Mouse (Mus musculus) liver, embryonic 14.5 days (tissue): ENCODE results near the gene Tent4b. TPM values are rescaled to one million over a fixed set of nuclear protein-coding genes. Genes with fewer than 3 reads are reported as not detected.

Experiments
- ATAC-seq: fragments of 200-750 bp; cut with Nextera tagmentation; 2 replicates; pipeline ENCODE4 v1.8.0; 2017; ENCODE audit warnings: moderate number of reproducible peaks, mild to moderate bottlenecking, moderate library complexity; ENCODE audit not compliant: insufficient read depth
- DNase-seq, 3 experiments: peaks; one replicate each; pipeline ENCODE4 v3.0.0-alpha.2; 2012 to 2013; ENCODE audit warnings: low read depth in 3 of 3, low spot score in 3 of 3
- H3K27ac ChIP-seq: fragments of 300-500 bp; sonication (generic); 2 replicates; pipeline ENCODE4 v1.5.1; 2014; ENCODE audit warnings: moderate library complexity, mild to moderate bottlenecking, control low read depth, inconsistent platforms
- H3K27me3 ChIP-seq: fragments of 300-500 bp; sonication (generic); 2 replicates; pipeline ENCODE4 v1.6.1; 2014; ENCODE audit warnings: mild to moderate bottlenecking, low read length, moderate library complexity; ENCODE audit not compliant: control insufficient read depth, insufficient read depth
- H3K36me3 ChIP-seq: fragments of 300-500 bp; sonication (generic); replicated peaks from 2 replicates; pipeline ENCODE4 v1.6.1; 2014; ENCODE audit warnings: low read depth; ENCODE audit not compliant: control insufficient read depth, insufficient read depth
- H3K4me1 ChIP-seq, 2 experiments: fragments of 200-500 bp in 1 of 2; fragments of 300-500 bp in 1 of 2; sonication (generic) in 1 of 2; replicated peaks; 2 replicates each; pipeline ENCODE4 v1.6.1; 2012 to 2014; ENCODE audit warnings: antibody characterized with exemption in 1 of 2, inconsistent platforms in 1 of 2, low read length in 1 of 2; ENCODE audit not compliant: control insufficient read depth in 2 of 2, insufficient read depth in 2 of 2
- H3K4me2 ChIP-seq: fragments of 300-500 bp; sonication (generic); 2 replicates; pipeline ENCODE4 v1.6.1; 2014; ENCODE audit warnings: low read depth, mild to moderate bottlenecking, control low read depth, moderate library complexity
- H3K4me3 ChIP-seq, 2 experiments: fragments of 200-500 bp in 1 of 2; fragments of 300-500 bp in 1 of 2; sonication (generic) in 1 of 2; 2 replicates each; pipeline ENCODE4 v1.5.1; 2012 to 2014; ENCODE audit warnings: low read depth in 2 of 2, low read length in 2 of 2, mild to moderate bottlenecking in 2 of 2, control low read depth in 1 of 2, inconsistent platforms in 1 of 2, moderate library complexity in 1 of 2; ENCODE audit not compliant: insufficient read depth in 1 of 2
- H3K9ac ChIP-seq: fragments of 300-500 bp; sonication (generic); replicated peaks from 2 replicates; pipeline ENCODE4 v1.6.1; 2014; ENCODE audit warnings: mild to moderate bottlenecking, control low read depth, moderate library complexity
- H3K9me3 ChIP-seq: fragments of 300-500 bp; sonication (generic); 2 replicates; pipeline ENCODE4 v1.6.1; 2016; ENCODE audit warnings: low read length, mixed read lengths; ENCODE audit not compliant: control insufficient read depth
- CTCF ChIP-seq: IDR thresholded peaks from 2 replicates; pipeline ENCODE4 v1.5.1; 2016; ENCODE audit warnings: antibody characterized with exemption, low read depth, control low read depth
- EP300 ChIP-seq: IDR thresholded peaks from 2 replicates; pipeline ENCODE4 v1.6.1; 2016; ENCODE audit warnings: antibody characterized with exemption, low read depth
- WGBS: fragments of 180-500 bp; shearing (Covaris S2); extraction: QIAGEN DNeasy Blood & Tissue Kit; methylation state at CpG from one replicate; pipeline ENCODE4 v1.1.7; 2014; ENCODE audit not compliant: insufficient replicate concordance; 5-methylcytosine and 5-hydroxymethylcytosine counted together
- polyA plus RNA-seq, 2 experiments: library from polyadenylated mRNA; depleted of rRNA in 1 of 2; stranded (reverse) in 1 of 2; unstranded in 1 of 2; fragments of >200 nt; fragmentation: Nextera tagmentation in 1 of 2; extraction: Ambion mirVana in 1 of 2; gene quantifications; 2 replicates each; pipeline versions ENCODE4 v1.2.1 to v1.2.3; 2012 to 2014

The Tent4b gene
- polyA plus RNA-seq, 2 experiments = 4.3 to 9.2 TPM

DNA sequence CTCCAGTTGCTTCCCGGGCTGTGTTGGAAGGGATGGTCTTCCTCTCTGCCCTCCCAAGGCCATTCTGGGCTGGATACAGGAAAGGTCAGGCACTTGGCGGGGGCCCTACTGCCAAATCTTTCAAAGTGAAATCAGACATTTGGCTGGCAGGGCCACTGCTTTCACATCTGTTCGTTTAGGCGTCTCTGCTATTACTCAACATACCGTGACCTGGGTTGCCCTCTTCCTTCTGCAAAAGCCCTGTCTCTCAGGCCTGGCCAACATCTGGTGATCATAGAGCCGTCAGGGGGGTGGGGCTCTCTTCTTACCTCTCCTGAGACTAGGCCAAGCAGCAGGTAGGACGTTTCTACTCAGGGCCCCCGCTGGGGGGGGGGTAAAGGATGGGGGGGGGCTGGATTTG, 83.7 kb downstream of the Tent4b start:
- no peak overlapping the region for H3K4me3 ChIP-seq
- H3K9me3 ChIP-seq = no peaks in the 10 kb centered on the region
- H3K27ac ChIP-seq = no peak overlapping the region
- TF ChIP-seq CTCF = no peak
- TF ChIP-seq EP300 = no peak
- no peak for DNase-seq
- no peak overlapping the region for H3K4me2 ChIP-seq
- H3K36me3 ChIP-seq = no peaks in the 10 kb centered on the region
- peaks cover 23 to 49% of the 10 kb centered on the region in 2 experiments for H3K4me1 ChIP-seq
- no peak for ATAC-seq
- no peak overlapping the region for H3K9ac ChIP-seq
- WGBS = 40% methylated on average over 8 of the region's 8 CpGs
- H3K27me3 ChIP-seq = no peaks in the 10 kb centered on the region

DNA sequence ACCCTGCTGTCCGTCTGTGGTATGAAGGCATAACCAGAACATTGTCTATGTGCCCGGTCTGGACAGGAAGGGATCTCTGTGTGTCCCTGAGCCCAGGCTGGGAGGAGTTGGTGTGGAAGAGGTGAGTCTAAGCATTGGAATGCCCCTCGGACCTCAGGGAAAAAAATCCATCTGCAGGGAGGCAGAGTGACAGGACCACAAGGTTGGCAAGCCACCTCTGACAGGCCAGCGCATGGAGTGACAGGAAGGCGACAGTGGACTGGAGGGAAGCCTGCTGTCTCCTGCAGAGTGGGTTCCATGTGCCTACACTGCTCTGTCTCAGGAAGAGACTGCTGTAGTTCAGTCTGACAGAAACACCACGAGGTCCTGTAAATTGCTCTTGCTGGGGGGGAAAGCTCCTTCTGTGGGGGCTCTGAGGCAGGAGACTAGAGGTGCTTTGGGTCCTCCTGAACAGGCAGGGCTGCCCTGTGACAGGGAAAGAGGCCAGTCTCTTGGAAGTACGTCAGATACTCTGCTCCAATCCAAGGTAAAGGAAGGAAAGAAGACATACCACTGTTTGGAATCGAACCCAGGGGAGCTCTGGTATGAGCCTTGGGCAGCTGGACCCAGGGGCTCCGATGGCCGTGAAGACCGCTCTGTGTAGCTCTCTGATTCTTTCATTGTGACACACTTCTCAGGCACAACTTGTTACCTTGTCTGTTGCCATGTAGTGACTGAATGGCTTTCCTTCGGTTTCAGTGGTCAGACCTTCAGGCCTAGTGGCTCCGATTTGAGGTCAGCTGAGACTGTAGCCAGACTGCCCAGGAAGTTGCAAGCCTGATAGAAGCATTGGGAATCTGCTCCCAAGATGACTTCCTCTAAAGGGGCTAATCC, 84.5 kb downstream of the Tent4b start:
- WGBS = 70% methylated on average over 13 of the region's 13 CpGs
- H3K36me3 ChIP-seq = no peaks in the 10 kb centered on the region
- H3K4me1 ChIP-seq = peaks cover 30 to 55% of the 10 kb centered on the region in 2 experiments

DNA sequence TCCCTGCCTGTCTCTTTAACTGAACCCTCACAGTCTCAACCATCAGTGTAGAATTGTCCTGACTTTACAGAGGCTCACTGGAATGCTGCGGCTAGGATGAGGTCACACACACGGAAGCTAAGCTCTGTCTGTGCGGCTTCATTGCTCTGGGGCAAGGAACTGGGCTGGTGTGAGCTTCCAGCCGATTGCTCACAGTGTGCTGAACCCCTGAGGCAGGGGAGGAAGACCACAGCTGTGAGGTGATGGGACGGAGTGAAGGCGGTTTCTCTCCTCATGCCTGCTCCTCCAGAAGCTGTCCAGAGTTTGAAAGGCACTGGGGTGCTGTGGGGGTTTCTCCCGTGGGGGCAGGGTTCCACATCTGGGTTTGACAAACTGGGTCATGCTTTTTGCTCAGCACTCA, 85.7 kb downstream of the Tent4b start:
- Histone ChIP-seq H3K27me3 (no peaks in the 10 kb centered on the region), H3K4me3 (no peak overlapping the region), H3K27ac (no peak overlapping the region), H3K4me1 (peaks cover 27 to 53% of the 10 kb centered on the region in 2 experiments), H3K4me2 (no peak overlapping the region), H3K9ac (no peak overlapping the region), H3K36me3 (no peaks in the 10 kb centered on the region), H3K9me3 (no peaks in the 10 kb centered on the region)
- ATAC-seq = no peak
- no peak for DNase-seq
- no peak for TF ChIP-seq EP300
- no peak for TF ChIP-seq CTCF
- 70% methylated on average over 7 of the region's 7 CpGs for WGBS

More for the DNA sequence above, 84.5 kb downstream of the Tent4b start:
- H3K27ac ChIP-seq = no peak overlapping the region
- no peak overlapping the region for H3K4me3 ChIP-seq
- DNase-seq (no peak), ATAC-seq (no peak)
- H3K4me2 ChIP-seq = no peak overlapping the region
- TF ChIP-seq CTCF = no peak
- no peak overlapping the region for H3K9ac ChIP-seq
- H3K27me3 ChIP-seq = no peaks in the 10 kb centered on the region
- H3K9me3 ChIP-seq = no peaks in the 10 kb centered on the region

DNA sequence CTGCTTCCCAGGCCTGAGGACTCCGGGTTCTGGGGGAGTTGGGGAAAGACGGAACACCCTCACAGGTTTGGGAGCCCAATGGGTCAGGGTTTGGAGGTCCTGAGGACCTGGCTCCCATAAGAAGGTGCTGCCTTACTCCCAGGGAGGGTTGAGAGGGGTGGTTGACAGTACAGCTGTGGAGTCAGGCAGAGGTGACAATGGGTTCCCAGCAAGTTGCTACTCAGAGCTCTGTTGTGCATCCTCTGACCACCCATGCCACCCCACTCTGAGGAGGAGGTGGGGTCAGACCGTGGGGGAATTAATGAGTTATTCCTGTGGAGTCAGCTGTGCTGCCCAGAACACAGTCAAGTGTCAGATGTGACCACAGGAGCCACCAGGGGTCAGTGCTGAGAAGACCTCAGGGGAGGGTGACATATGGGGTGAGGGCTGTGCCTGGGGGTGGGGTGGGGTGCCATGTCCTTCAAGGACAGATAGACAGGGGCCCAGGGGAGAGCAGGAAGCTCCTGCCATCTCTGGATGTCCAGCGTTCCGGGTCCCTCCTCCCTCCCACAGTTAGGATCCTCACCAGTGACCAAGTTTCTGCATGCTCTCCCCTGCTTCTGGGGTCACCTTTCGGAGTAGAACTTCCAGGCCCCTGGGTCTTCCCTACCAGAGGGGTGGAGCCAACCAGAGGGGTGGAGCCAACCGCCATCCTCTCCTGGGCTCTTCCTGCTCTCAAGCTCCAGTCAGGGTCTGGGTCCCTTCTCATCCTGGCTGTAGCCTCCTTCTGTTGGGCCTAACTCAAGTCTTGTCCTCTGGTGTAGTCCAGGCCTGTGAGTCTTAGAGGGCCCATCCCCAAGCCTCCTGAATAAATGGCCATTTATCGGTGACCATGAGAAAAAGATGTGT, 86.7 kb downstream of the Tent4b start:
- no peaks in the 10 kb centered on the region for H3K27me3 ChIP-seq
- WGBS = 46% methylated on average over 8 of the region's 8 CpGs
- ATAC-seq (peak; percentile 34; the same call in 1 of the 2 replicates), DNase-seq (no peak)
- H3K27ac ChIP-seq = no peak overlapping the region
- H3K9ac ChIP-seq = no peak overlapping the region
- no peak overlapping the region for H3K4me3 ChIP-seq
- no peak overlapping the region for H3K4me2 ChIP-seq
- TF ChIP-seq CTCF (peak; percentile 66), EP300 (no peak)
- no peaks in the 10 kb centered on the region for H3K36me3 ChIP-seq
- peaks cover 25 to 51% of the 10 kb centered on the region in 2 experiments for H3K4me1 ChIP-seq
- no peaks in the 10 kb centered on the region for H3K9me3 ChIP-seq

DNA sequence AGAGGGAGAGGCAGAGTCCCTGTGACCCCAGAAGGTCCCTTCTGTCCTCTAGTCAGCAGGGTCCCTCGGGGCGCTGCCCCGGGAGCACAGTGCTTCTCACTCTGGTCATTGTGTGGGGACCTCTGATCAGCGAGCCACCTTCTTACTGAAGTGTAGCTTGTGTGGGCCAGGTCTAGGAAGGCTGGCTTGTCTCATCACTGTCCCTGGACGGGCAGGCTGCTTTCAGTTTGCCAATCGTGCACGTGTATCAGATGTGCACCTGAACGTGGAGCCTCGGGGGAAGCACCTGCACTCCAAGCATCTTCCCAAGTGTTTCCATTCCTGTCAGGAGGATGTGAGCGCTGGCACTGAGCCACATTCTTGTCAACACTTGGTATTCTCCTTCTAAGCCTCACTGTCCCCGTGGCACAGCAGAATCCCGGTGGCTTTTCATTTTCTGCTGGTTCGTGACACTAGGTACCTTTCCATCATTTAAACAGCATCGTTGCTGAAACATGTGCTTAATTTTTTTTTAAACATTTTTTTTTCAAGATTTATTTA, 87.5 kb downstream of the Tent4b start:
- Histone ChIP-seq H3K27me3 (no peaks in the 10 kb centered on the region), H3K36me3 (no peaks in the 10 kb centered on the region), H3K27ac (no peak overlapping the region), H3K4me2 (no peak overlapping the region), H3K9ac (no peak overlapping the region), H3K4me3 (no peak overlapping the region), H3K9me3 (no peaks in the 10 kb centered on the region), H3K4me1 (peaks cover 20 to 45% of the 10 kb centered on the region in 2 experiments)
- TF ChIP-seq CTCF (no peak), EP300 (no peak)
- no peak for DNase-seq
- ATAC-seq = no peak
- 78% methylated on average over 14 of the region's 14 CpGs for WGBS
